Mouse (Mus musculus): Measurements from ENCODE around the gene Gm10282. TPM values are rescaled to one million over a fixed set of nuclear protein-coding genes. Genes with fewer than 3 reads are reported as not detected.

The Gm10282 gene
- total and polyA plus RNA-seq, 3 experiments: 18.3 to 176 (median 76.4) TPM

DNA sequence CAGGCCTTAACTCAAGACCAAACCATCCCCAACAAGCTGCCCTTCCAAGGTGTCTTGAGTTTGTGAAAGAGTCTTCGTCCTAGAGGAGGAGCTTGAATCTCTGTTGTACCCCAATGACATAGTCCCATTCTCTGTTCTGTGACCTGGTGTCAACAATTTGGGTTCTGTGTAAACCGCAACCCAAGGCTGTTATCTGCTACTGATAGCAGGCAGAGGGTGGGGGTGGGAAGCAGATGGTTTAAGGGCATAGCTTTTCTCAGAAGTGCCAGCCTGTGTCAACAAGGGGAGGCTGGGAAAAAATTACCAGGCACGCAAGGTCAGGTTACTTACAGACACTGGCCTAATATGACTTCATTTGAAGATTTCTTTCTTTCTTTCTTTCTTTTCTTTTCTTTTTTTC, 27.8 kb downstream of the Gm10282 start:
- Histone ChIP-seq H3K79me2 (replicated peaks; ENCODE audit: control insufficient read depth, extremely low read depth, insufficient read depth, poor library complexity, severe bottlenecking) (no peaks in the 10 kb centered on the region), H3K4me1 (ENCODE audit: control insufficient read depth in 1 of 2, insufficient read depth in 2 of 2) (peaks cover 19 to 80% of the 10 kb centered on the region in 2 experiments), H3K4me2 (ENCODE audit: insufficient read depth, low read depth, poor library complexity, severe bottlenecking) (no peak overlapping the region), H3K36me3 (replicated peaks in 1 of 2; ENCODE audit: control insufficient read depth in 1 of 2, insufficient read depth in 1 of 2, low read length in 1 of 2) (no peaks in the 10 kb centered on the region), H3K27ac (ENCODE audit: insufficient read depth, low read depth) (no peak overlapping the region), H3K9me3 (replicated peaks; ENCODE audit: low read length) (peaks cover 2% of the 10 kb centered on the region), H3K27me3 (replicated peaks) (no peaks in the 10 kb centered on the region), H3K4me3 (replicated peaks in 1 of 3; ENCODE audit: low read depth in 2 of 3, low read length in 2 of 3, poor library complexity in 1 of 3) (no peak overlapping the region), H3K9ac (ENCODE audit: insufficient read depth, low read depth) (no peak overlapping the region)
- DNase-seq (ENCODE audit: extremely low read depth): no peak
- dilution Hi-C loops (cut with MboI; ENCODE audit: extremely low pct_ligation_motif_present, extremely low pct_unique_long_range_greater_than_20kb, low sequenced_read_pairs): no loop called here
- TF ChIP-seq ZC3H11A (IDR thresholded peaks at IDR 0.05; ENCODE audit: low read depth, low read length) (no peak), GABPA (IDR thresholded peaks at IDR 0.05; ENCODE audit: insufficient replicate concordance, low read depth, low read length) (no peak), ZNF384 (IDR thresholded peaks at IDR 0.05; ENCODE audit: low read depth, low read length) (no peak), IRF4 (IDR thresholded peaks at IDR 0.05; ENCODE audit: low read depth, low read length) (no peak), SIN3A (IDR thresholded peaks at IDR 0.05; ENCODE audit: low read length) (no peak), RCOR1 (conservative IDR thresholded peaks at IDR 0.05; ENCODE audit: low read depth, low read length) (no peak), CHD2 (IDR thresholded peaks at IDR 0.05; ENCODE audit: low read length) (no peak), HCFC1 (IDR thresholded peaks at IDR 0.05; ENCODE audit: low read depth, low read length) (no peak), TCF12 (IDR thresholded peaks at IDR 0.05; ENCODE audit: low read depth, low read length) (no peak), POLR2A (IDR thresholded peaks at IDR 0.05; ENCODE audit: low read depth, low read length) (no peak), BHLHE40 (IDR thresholded peaks at IDR 0.05; ENCODE audit: low read depth, low read length) (no peak), ZKSCAN1 (IDR thresholded peaks at IDR 0.05; ENCODE audit: borderline replicate concordance, low read depth, low read length) (no peak), CTCF (conservative IDR thresholded peaks at IDR 0.05 in 1 of 2, IDR thresholded peaks at IDR 0.05 in 1 of 2; ENCODE audit: low read depth in 2 of 2, low read length in 2 of 2) (no peak), CHD1 (IDR thresholded peaks at IDR 0.05; ENCODE audit: low read depth, low read length) (no peak), MAFK (IDR thresholded peaks at IDR 0.05; ENCODE audit: insufficient replicate concordance, low read length) (no peak), JUN (IDR thresholded peaks at IDR 0.05; ENCODE audit: insufficient read depth, low read depth, low read length) (no peak), JUND (conservative IDR thresholded peaks at IDR 0.05; ENCODE audit: low read depth, low read length) (no peak), NELFE (IDR thresholded peaks at IDR 0.05; ENCODE audit: low read depth, low read length) (no peak), USF1 (IDR thresholded peaks at IDR 0.05; ENCODE audit: low read depth, low read length) (no peak), PAX5 (IDR thresholded peaks at IDR 0.05; ENCODE audit: low read length) (no peak)
- in situ Hi-C loops (cut with MboI; ENCODE audit: low pct_ligation_motif_present, low pct_unique_long_range_greater_than_20kb, low sequenced_read_pairs): no loop called here

DNA sequence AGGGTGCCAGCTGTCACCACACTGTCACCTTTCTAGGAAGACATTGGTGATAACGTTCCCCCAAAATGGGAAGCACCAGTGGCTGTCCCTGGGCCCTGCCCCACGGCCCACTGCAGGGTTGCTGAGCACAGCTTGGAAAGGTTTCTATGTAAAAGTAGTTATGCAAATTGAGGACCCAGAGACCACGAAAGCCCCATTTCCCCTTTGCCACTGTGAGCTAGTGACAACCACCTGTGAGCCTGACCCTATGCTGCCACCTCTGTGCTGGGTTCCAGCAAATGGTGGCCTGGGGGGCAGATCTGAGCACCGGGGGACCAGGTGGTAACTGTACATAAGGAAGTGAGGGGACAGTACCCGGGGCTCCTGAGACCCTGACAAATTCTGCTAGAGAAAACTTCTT, 31.3 kb downstream of the Gm10282 start:
- peaks cover 21 to 85% of the 10 kb centered on the region in 2 experiments for H3K4me1 ChIP-seq (ENCODE audit: control insufficient read depth in 1 of 2, insufficient read depth in 2 of 2)
- dilution Hi-C loops (cut with MboI; ENCODE audit: extremely low pct_ligation_motif_present, extremely low pct_unique_long_range_greater_than_20kb, low sequenced_read_pairs): no loop called here
- no peak overlapping the region for H3K27ac ChIP-seq (ENCODE audit: insufficient read depth, low read depth)
- TF ChIP-seq SMC3 (IDR thresholded peaks at IDR 0.05; ENCODE audit: low read depth, low read length): peak; percentile 1; the same call in 1 of the 2 replicates
- TF ChIP-seq MAFK (IDR thresholded peaks at IDR 0.05; ENCODE audit: insufficient replicate concordance, low read length): peak; percentile 9; the same call in 1 of the 2 replicates
- TF ChIP-seq ETS1 (conservative IDR thresholded peaks at IDR 0.05; ENCODE audit: low read depth, low read length): peak; percentile 69
- no peak for TF ChIP-seq PAX5 (IDR thresholded peaks at IDR 0.05; ENCODE audit: low read length)
- TF ChIP-seq POLR2A (IDR thresholded peaks at IDR 0.05; ENCODE audit: low read depth, low read length): no peak
- no peak for TF ChIP-seq JUND (conservative IDR thresholded peaks at IDR 0.05; ENCODE audit: low read depth, low read length)
- no peak for TF ChIP-seq USF2 (conservative IDR thresholded peaks at IDR 0.05; ENCODE audit: low read depth, low read length)
- no peak for TF ChIP-seq ZMIZ1 (IDR thresholded peaks at IDR 0.05; ENCODE audit: low read depth, low read length)
- no peak for TF ChIP-seq MYC (IDR thresholded peaks at IDR 0.05; ENCODE audit: low read depth, low read length)
- TF ChIP-seq MXI1 (IDR thresholded peaks at IDR 0.05; ENCODE audit: low read depth, low read length): peak; percentile 52; the same call in 1 of the 2 replicates
- no peak for TF ChIP-seq NRF1 (IDR thresholded peaks at IDR 0.05; ENCODE audit: low read depth, low read length)
- TF ChIP-seq CHD1 (IDR thresholded peaks at IDR 0.05; ENCODE audit: low read depth, low read length): no peak
- no peak for TF ChIP-seq E2F4 (IDR thresholded peaks at IDR 0.05; ENCODE audit: insufficient replicate concordance, low read depth, low read length)
- TF ChIP-seq ZKSCAN1 (IDR thresholded peaks at IDR 0.05; ENCODE audit: borderline replicate concordance, low read depth, low read length): no peak
- peak; percentile 84 for TF ChIP-seq EP300 (IDR thresholded peaks at IDR 0.05; ENCODE audit: low read length)
- TF ChIP-seq KAT2A (IDR thresholded peaks at IDR 0.05; ENCODE audit: insufficient replicate concordance, low read length): no peak
- no peak for TF ChIP-seq ZC3H11A (IDR thresholded peaks at IDR 0.05; ENCODE audit: low read depth, low read length)
- peak; percentile 0; the same call in 1 of the 2 replicates for TF ChIP-seq RAD21 (IDR thresholded peaks at IDR 0.05; ENCODE audit: low read depth, low read length)
- TF ChIP-seq POLR2AphosphoS2 (IDR thresholded peaks at IDR 0.05; ENCODE audit: low read depth, low read length): no peak
- TF ChIP-seq ZNF384 (IDR thresholded peaks at IDR 0.05; ENCODE audit: low read depth, low read length): 0 out of 2 replicates have a peak, but pooled peaks have one; percentile 8
- TF ChIP-seq HCFC1 (IDR thresholded peaks at IDR 0.05; ENCODE audit: low read depth, low read length): no peak

More for the DNA sequence above, 31.3 kb downstream of the Gm10282 start:
- no peaks in the 10 kb centered on the region for H3K27me3 ChIP-seq (replicated peaks)
- peak overlapping the region; percentile 57 for H3K4me2 ChIP-seq (ENCODE audit: insufficient read depth, low read depth, poor library complexity, severe bottlenecking)
- in situ Hi-C loops (cut with MboI; ENCODE audit: low pct_ligation_motif_present, low pct_unique_long_range_greater_than_20kb, low sequenced_read_pairs): no loop called here
- DNase-seq (ENCODE audit: extremely low read depth): peak; percentile 87
- no peaks in the 10 kb centered on the region for H3K79me2 ChIP-seq (replicated peaks; ENCODE audit: control insufficient read depth, extremely low read depth, insufficient read depth, poor library complexity, severe bottlenecking)
- peaks cover 2% of the 10 kb centered on the region for H3K9me3 ChIP-seq (replicated peaks; ENCODE audit: low read length)
- H3K36me3 ChIP-seq (replicated peaks in 1 of 2; ENCODE audit: control insufficient read depth in 1 of 2, insufficient read depth in 1 of 2, low read length in 1 of 2): no peaks in the 10 kb centered on the region
- no peak overlapping the region for H3K4me3 ChIP-seq (replicated peaks in 1 of 3; ENCODE audit: low read depth in 2 of 3, low read length in 2 of 3, poor library complexity in 1 of 3)
- H3K9ac ChIP-seq (ENCODE audit: insufficient read depth, low read depth): no peak overlapping the region
